Mouse (Mus musculus): Measurements from ENCODE around the gene Mmp15.
"Not testable (repeated sequence)": the region's sequence is repeated elsewhere in the genome, so short reads cannot be mapped to it uniquely, and the experiment has no call there.

Gene Mmp15

GRCm38 (mm10) chr8:95377101-95377500 is 25.0 kb downstream of the Mmp15 start:
- no peak for DNase-seq (ENCODE audit: low spot score)

- no peak for DNase-seq (ENCODE audit: low spot score)
Observed at GRCm38 (mm10) chr8:95377863-95378291, 25.8 kb downstream of the Mmp15 start.

GRCm38 (mm10) chr8:95378928-95379327 is 26.9 kb downstream of the Mmp15 start:
- DNase-seq (ENCODE audit: low spot score), result not testable (repeated sequence)

GRCm38 (mm10) chr8:95380953-95381352 is 28.9 kb downstream of the Mmp15 start:
- no peak for DNase-seq (ENCODE audit: low spot score)

- no peak for DNase-seq (ENCODE audit: low spot score)
Observed at GRCm38 (mm10) chr8:95381595-95381994, 29.5 kb downstream of the Mmp15 start.

- no peak for DNase-seq (ENCODE audit: low spot score)
Observed at GRCm38 (mm10) chr8:95384501-95384900, 32.4 kb downstream of the Mmp15 start.

GRCm38 (mm10) chr8:95386037-95386436 is 34.0 kb downstream of the Mmp15 start:
- DNase-seq (ENCODE audit: low spot score), result no peak

GRCm38 (mm10) chr8:95387221-95387620 is 35.2 kb downstream of the Mmp15 start:
- DNase-seq (ENCODE audit: low spot score), result no peak

GRCm38 (mm10) chr8:95387936-95388335 is 35.9 kb downstream of the Mmp15 start:
- no peak for DNase-seq (ENCODE audit: low spot score)

- DNase-seq (ENCODE audit: low spot score), result no peak
Observed at GRCm38 (mm10) chr8:95390312-95390711, 38.2 kb downstream of the Mmp15 start.

- no peak for DNase-seq (ENCODE audit: low spot score)
Observed at GRCm38 (mm10) chr8:95391101-95391500, 39.0 kb downstream of the Mmp15 start.

GRCm38 (mm10) chr8:95392604-95393003 is 40.5 kb downstream of the Mmp15 start:
- DNase-seq (ENCODE audit: low spot score), result no peak

GRCm38 (mm10) chr8:95395186-95395918 is 43.3 kb downstream of the Mmp15 start:
- no peak for DNase-seq (ENCODE audit: low spot score)

- DNase-seq (ENCODE audit: low spot score), result no peak
Observed at GRCm38 (mm10) chr8:95396752-95397151, 44.7 kb downstream of the Mmp15 start.

GRCm38 (mm10) chr8:95397201-95397600 is 45.1 kb downstream of the Mmp15 start:
- DNase-seq (ENCODE audit: low spot score), result no peak

GRCm38 (mm10) chr8:95399131-95399530 is 47.1 kb downstream of the Mmp15 start:
- no peak for DNase-seq (ENCODE audit: low spot score)

- no peak for DNase-seq (ENCODE audit: low spot score)
Observed at GRCm38 (mm10) chr8:95401091-95401490, 49.0 kb downstream of the Mmp15 start.

GRCm38 (mm10) chr8:95409518-95409917 is 57.5 kb downstream of the Mmp15 start:
- no peak for DNase-seq (ENCODE audit: low spot score)

GRCm38 (mm10) chr8:95411309-95411972 is 59.4 kb downstream of the Mmp15 start:
- peak; percentile 48 for DNase-seq (ENCODE audit: low spot score)

- DNase-seq (ENCODE audit: low spot score), result no peak
Observed at GRCm38 (mm10) chr8:95422193-95422810, 70.2 kb downstream of the Mmp15 start.
